Mouse (Mus musculus): ENCODE measurements at regions not wholly inside any gene's neighbourhood (a gene's known extent, or its start where the extent isn't known, plus 50 kb on each side); places are given as distances from the start of the nearest gene placed in this dataset.

GRCm38 (mm10) chr14:116869996-116870395, 55.1 kb upstream of the Gpc6 start:
- in situ Hi-C loops (cut with MboI, MseI): no loop called here

All from T-helper 17 cell (primary cell).